Mouse (Mus musculus): Measurements from ENCODE around the gene Slc39a13.
"Not testable (repeated sequence)": the region's sequence is repeated elsewhere in the genome, so short reads cannot be mapped to it uniquely, and the experiment has no call there.

The Slc39a13 gene

DNA sequence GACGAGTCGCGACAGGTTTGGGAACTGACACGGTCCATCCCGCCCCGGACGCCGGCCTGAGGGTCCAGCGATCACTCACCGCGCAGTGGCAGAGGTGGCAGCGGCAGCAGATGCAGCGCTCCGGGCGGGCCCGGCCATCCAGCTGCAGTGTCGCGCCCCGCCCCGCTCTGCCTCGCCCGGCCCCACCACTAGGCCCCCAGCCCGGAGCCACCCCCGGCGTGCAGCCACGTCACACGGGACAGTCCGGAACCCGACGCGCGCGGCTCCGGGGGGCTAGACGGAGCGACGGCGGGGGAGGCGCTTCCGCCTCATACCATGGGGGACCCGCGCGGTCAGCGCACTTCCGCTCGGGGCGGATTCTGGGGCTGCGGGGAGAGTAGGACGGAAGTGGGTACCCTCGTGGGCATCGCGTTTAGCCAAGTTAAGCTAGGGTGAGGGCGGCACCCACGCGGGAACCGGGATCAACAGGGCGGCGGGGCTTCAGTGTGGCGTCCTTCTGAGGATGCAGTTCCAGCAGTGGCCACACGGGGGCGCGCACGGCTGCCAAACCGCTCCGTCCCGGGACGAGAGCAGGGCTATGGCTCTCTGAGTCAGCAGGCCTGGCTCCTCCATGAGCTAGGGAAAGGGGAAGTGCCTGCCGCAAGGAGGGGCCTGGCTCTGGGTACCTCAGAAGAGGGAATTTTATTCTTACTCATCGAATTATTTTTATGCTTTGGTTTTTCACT is at the start of gene Slc39a13:
Gene Slc39a13 (minus strand): TSS at position 342 of the 725 bp plus-strand sequence.
- DNase-seq, result peak; percentile 95

DNA sequence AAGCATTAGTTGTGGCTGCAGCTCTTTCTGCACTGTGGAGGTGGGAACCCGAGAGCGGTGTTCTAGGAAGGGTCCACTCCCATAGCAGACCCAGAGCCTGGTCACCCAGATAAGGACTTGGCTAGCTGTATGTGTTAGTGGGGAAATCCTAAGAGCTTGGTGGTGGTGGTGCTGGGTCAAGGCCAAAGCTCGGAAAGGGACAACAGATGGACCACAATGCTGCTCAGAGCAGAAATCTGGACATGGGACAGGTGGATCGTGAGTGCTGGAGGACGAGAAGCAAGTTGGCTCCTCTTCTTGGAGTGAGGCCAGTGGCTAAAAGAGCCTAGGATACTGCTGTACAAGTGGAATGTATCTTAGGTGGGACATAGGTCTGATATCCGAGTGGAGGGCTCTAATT is 49.3 kb upstream of the Slc39a13 start:
- peak; percentile 98 for DNase-seq

DNA sequence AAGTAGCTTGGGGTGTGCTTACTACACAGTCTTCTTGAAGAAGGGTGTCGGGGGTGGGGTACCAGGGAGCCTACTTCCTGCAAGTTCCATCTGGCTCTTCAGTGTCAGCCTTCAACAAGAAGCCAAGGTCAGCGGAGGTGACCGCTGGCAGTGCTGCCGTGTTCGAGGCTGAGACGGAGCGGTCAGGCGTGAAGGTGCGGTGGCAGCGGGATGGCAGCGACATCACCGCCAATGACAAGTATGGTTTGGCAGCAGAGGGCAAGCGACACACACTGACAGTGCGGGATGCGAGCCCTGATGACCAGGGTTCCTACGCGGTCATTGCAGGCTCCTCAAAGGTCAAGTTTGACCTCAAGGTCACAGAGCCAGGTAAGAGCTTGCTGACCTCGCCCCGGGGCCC is 48.8 kb upstream of the Slc39a13 start:
- DNase-seq, result peak; percentile 90

DNA sequence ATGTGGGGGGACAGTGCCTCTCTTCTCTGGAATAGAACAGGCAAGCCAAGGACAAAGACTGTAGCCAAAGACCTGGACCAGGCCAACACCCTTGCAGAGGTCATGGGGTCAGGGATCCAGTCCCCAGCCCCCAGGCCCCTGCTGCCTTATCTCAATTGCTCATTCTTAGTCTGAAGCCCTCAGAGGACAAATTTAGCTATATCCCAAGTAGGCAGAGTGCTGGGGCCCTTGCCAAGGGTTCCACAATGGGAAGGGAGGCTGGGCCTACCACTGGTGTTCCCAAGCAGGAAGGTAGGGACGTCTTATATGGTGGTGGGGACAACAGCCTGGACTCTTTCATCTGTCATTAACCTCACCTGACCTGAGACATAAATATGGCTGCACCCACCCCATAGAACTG is 48.4 kb upstream of the Slc39a13 start:
- DNase-seq, result peak; percentile 74

DNA sequence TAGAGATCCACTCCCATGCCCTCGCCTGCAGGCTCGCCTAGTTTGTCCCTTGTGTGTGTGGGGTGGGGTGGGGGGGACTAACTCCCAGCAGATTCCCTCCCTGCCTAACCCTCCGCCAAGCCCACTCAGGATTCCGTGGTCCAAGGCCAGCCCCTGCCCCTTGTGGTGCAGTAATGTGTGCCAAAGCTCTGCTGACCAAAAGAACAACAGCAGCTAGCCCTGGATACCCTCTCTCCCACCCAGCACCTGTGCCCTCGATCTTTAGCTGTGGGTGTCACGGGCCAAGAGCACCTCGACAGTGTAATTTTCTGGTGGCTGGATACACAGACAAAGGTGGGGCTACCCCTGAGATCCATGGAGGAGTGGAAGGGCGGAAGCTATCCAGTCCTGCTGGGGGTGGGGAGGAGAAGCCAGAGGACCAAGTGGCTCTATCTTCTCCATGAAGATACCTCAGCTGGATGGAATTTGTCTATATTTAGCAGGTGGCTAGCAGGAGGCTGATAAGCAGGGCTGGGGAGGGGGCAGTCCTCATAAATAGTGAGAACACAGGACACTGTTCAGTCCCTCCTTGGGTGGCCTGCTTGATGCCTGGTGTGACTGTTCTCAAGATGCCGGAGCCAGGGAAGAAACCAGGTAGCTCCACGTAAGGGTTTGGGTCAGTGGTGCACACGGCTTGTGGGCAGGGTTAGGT is 47.5 kb upstream of the Slc39a13 start, which contains the start of gene Mybpc3:
Gene Mybpc3 (plus strand): TSS at position 560 of the 691 bp plus-strand sequence.
- no peak for DNase-seq

DNA sequence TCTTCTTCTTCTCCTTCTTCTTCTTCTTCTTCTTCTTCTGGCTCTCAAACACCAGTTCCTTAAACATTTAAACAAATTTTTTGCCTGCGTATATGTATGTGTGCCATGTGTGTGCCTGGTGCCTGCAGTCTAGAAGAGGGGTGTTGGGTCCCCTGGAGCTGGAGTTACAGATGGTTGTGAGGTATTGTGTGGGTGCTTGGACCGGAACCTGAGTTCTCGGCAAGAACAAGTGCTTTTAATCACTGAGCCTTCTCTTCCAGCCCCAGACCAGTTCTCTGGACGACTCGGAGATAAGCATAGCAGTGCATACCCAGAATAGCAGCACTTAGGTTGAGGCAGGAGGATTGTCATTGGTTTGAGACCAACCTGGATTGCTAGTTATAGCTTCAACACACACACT is 46.6 kb upstream of the Slc39a13 start:
- no peak for DNase-seq

DNA sequence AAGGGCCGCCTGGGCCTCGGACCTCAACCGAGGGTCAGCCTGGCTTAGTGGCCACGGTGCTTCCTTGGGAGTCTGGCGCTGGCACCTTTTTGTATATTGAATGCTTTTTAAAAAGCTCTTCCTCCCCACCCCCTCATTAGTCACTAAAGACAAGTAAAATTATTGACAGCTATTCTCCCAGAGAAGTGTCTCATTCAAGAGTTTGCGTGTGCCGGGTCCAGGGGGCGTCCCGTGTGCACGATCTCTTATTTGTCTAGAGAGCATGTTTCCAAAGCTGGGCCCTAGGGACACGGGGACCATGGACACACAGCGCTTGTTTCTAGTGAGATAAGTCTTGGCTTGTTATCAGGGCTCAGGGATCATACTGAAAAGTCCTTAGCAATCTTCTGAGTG is 45.4 kb upstream of the Slc39a13 start:
- peak; percentile 29 for DNase-seq

DNA sequence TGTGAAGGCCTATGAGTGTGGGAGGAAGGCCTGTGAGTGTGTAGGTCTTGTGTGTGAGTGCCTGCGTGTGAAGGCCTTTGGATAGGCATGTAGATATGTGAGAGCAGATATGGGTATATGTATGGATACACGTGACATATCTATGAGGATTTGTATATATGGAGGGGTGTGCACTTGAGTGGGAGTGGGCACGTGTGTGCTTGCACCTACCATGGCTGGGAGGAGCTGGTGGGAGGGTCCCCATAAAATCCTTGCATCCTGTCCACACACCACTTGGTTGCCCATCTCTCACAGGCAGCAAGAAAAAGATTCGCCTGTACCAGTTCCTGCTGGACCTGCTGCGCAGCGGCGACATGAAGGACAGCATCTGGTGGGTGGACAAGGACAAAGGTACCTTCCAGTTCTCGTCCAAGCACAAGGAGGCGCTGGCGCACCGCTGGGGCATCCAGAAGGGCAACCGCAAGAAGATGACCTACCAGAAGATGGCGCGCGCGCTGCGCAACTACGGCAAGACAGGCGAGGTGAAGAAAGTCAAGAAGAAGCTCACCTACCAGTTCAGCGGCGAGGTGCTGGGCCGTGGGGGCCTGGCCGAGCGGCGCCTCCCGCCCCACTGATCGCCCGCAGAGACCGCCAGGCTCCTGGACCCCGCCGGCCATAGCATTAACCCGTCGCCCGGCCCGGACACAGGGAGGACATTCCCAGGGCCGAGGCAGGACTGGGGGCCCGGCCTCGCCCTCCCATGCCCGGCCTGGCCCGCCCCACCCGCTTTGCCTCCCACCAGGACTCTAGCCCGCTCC is 44.8 kb upstream of the Slc39a13 start:
- peak; percentile 95 for DNase-seq

DNA sequence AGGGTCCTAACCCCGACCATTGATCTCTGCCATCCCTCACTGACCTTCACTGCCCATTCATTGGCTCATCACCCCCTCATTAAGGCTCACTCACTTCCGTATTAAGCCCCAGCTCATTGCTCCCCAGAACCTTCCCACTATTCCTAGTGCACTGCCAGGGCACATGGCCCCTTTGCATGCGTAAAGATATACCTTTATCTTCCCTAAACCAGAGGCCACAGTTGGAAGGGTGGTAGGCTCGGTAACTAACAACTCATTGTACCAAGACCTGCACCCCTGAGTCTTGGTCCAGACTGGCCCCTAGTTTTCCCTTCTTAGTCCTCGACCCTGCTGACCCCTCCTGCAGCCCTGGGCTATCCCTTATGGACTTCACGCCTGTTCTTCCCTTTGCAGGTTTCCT is 43.6 kb upstream of the Slc39a13 start:
- no peak for DNase-seq

DNA sequence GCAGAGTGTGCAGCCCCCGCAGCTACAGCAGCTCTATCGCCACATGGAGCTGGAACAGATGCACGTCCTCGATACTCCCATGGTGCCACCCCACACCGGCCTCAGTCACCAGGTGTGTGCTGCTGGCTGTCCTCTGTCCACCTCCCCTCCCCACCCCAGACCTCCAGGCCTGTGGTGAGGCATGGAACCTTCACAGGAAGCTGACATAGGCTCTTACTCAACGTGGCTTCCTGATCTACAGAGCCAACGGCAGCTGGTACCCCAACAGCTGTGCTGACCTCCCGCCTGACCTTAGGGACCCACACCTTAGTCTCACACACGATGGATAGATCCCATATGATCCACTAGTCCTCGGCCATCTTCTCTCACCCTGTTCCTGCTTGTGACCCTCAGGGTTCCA is 43.1 kb upstream of the Slc39a13 start:
- DNase-seq, result no peak

DNA sequence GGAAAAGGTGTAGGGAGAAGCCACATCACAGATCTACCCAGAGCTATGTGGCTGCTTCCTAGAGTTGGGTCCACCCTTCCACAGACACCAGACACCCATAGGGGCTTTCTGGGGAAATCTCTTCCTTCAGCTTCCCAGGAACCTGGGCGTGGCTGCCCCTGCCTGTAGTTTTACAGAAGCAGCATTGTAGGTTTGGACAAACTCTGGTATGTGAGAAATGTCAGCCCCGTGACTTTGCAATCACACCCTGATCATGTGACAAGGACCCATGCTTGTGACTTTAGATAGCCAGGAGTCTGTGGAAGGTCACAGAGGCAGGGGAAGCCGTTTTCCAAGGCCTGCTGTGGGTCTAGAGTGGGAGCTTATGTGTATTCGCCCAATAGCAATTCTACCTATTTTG is 42.3 kb upstream of the Slc39a13 start:
- no peak for DNase-seq

DNA sequence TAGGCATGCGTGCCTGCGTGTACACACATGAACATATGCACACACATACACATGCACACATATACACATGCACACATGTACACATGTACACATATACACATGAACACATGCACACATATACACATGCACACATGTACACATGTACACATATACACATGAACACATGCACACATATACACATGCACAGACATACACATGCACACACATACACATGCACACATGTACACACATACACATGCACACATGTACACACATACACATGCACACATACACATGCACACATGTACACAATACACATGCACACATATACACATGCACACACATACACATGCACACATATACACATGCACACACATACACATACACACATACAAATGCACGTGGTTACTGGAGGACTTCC is 41.6 kb upstream of the Slc39a13 start:
- DNase-seq, result not testable (repeated sequence)

DNA sequence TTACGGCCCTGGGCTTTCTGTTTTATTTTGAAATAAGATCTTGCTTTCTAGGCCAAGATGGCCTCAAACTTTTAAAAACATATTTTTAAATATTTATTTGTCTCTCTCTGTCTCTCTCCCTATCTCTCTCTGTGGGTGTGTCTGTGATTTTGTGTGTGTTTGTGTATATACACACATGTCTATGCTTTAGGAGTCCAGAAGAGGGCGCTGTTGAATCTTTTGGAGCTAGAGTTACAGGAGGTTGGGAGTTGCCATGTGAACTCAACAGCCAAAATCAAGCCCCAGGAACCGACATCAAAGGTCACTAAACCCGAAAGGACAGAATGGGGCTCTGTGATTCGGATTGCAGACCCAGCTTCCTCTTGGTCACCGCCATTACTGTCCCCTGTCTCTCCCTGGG is 40.2 kb upstream of the Slc39a13 start:
- no peak for DNase-seq

DNA sequence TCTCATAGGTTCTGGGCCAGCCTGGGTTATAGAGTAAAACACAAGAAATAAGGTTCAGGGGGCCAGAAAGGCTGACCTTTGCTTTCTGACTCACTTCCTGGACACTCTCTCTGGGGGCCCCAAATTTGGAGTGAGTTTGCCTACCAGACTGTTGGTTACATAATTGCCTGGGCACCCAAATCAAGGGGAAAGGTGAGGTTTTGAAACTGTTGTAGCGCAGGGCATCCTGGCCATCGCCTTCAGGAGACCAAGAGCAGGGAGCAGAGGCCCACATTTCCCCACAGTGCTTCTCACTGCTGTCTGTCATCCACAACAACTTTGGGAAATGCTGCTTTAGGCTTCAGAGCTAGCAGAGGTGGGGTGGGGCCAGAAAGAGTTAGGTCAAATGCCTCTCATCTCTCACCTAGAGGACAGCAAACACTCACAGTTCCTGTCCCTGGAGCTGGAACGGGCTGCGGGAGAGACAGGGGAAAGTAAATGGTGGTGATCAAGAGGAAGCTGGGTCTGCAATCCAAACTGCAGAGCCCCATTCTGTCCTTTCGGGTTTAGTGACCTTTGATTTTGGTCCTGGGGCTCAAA is 39.7 kb upstream of the Slc39a13 start:
- DNase-seq, result no peak

DNA sequence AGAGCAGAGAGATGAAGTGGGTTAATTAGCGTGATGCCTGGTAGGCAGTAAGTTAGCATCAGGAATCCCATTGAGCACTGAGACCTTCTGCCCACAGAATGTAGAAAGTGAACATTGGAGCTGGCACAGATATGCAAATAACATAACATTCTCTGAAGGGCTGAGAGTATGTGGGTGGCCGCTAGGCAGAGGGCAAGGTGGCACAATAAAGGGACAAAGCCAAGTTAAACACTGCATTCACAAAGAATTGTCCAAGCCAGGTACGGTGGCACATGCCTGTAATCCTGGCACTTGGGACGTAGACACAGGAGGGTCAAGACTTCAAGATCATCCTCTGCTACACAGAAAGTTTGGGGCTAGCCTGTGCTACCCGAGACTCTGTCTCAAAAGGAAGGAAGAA is 39.0 kb upstream of the Slc39a13 start:
- DNase-seq, result no peak

DNA sequence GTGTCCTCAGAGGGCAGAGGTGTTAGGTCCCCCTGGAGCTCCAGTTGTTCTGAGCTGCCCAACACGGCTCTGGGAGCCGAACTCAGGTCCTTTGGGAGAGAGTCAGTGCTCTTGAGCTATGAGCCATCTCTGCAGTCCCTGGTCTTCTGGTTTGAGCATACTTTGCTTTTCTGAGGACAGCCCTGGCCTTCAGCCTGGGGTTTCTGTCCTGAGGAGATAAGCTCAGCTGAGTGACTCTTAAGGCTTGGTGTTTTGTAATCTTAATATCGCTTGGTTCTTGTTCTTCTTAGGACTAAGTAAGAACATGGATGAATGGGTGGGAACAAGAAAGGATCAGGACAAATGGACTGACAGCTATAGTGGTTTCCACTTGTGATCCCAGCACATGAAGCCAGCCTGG is 37.9 kb upstream of the Slc39a13 start:
- DNase-seq, result no peak

DNA sequence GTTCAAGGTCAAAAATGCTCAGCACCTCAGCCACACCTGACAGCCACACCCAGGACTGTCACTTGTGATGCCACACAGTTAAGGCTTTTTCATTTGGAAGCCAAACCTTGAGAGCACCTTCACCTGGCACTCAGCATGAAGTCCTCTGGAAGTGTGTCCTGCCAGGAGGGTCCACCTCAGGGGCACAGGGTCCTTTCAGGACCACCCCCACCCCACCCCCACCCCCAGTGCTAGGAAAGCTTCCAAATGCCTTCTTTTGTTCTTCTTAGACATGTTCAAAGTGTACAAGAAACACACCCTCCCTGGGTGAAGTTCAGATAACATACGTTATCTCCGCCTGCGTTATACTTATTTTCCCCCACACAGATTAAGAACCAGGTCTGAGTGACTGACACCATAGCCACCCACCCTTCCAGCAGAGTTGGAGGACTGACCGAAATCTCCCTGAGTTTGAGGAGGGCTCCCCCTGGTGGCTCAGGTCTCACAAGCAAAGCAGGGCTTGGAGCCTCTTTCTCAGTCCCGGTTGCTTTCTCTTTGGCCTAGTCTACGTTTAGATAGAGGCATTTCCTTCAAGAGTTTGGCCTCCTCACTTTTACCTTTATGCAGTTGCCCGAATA is 31.0 kb upstream of the Slc39a13 start:
- DNase-seq, result peak; percentile 81

DNA sequence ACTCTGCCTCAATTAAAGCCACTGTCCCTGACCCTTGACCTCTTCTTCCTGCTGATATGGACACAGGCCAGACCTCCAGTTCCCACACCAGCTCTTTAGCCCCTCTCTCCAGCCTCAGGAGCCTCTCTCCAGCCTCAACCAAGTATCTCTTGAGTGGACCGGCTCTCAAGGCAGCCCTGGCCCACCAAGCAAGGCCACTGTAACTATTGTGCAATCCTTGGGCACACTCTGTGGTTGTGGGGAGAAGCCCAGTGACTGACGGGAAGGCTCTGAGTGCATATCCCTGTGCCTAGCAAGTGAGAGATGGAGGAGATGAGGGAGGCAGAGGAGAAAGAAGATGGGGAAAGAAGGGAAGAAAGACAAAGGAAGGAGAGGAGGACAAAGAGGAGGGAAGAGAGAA is 27.9 kb upstream of the Slc39a13 start:
- DNase-seq, result no peak

DNA sequence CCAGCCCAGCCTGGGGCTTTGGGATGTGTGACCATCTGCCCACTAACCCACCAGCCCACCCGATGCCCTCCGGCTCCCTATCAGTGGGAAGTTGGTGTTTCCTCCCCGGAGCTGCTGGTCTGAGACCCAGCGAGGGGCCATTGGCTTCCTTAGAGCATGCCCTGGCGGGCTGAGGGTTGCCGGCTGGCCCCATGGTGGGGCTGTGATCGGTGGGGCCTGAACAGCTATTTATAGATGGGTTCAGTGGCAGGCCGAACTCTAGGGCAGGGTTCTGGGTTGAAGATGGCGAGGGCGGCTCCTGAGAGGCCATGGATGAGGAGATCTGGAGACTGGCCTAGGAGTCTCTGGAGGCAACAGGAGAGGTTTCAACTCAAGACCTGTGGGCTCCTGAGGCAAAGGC is 26.8 kb upstream of the Slc39a13 start:
- no peak for DNase-seq

DNA sequence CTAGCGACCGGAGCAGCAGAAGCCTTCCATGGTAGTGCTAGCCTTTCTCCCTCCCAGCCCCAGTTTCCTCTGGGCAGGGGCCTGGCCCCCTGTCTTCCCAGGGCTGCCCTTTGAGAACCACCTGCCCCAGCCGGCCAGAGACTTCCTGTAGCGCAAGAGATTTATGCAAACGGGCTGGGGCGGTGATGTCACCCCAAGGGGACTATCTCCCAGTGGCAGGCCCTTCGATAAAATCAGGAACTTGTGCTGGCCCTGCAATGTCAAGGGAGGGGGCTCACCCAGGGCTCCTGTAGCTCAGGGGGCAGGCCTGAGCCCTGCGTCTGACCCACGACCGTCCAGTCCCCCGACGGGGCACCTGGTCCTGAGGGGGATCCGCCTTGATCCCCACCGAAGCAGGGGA is 26.3 kb upstream of the Slc39a13 start:
- DNase-seq, result no peak

DNA sequence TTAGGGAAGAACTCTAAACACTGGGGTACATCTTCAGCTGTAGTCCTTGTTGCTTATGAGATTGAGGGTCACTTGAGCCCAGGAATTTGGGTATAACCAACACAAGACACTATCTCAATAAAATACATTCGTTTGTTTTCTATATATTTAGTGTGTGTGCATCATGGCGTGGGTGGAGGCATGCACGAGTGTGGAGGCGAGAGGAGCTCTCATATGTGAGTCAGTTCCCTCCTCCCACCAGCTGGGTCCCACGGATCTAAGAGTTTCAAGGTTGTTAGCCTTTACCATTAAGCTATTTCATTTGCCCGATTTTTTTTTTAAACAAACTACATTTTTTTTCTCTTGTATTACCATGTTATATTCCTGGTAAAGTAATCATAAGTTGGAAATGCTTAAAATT is 20.6 kb upstream of the Slc39a13 start:
- DNase-seq, result no peak

DNA sequence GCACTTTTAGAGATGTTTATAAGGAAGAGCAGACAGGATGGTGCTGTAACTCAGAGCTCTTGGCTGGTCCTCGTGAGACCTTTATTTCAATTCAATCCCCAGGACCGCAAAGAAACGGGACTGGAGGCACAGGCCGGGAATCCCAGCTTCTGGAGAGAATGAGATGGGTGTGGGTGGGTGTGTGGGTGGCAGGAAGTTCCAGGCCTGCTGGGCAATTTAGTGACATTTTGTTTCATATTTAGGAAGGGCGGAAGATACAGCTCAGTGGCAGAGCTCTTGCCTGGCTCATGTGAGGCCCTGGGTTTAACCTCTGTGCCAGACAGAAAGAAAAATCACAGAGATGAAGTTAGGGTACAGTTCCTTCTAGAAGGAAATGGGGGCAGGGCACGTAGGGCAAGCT is 20.0 kb upstream of the Slc39a13 start:
- no peak for DNase-seq

DNA sequence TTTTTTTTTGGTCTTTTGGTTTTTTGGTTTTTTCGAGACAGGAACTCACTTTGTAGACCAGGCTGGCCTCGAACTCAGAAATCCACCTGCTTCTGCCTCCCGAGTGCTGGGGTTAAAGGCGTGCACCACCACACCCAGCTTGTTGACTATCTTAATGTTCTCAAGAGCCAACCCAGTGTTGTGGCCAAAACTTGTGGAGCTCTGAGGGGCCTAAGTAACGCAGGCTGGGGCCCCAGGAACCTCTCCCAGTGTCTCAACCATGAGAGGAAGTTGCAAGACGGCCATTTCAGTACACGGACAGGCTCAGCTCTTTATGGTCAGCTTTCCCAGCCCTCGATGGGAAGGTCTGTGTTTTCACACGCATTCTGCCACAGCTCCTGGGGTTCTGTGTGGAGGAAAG is 18.8 kb upstream of the Slc39a13 start:
- no peak for DNase-seq

Measured in cerebellum, adult 11-12 months (tissue).